Mouse (Mus musculus) brain, embryonic 14.5 days (tissue): ENCODE data around the gene Gm9603.
"Not testable (repeated sequence)": the region's sequence is repeated elsewhere in the genome, so short reads cannot be mapped to it uniquely, and the experiment has no call there.

ENCODE experiments used
- CTCF ChIP-seq: fragments of 200-500 bp; IDR thresholded peaks from 2 replicates; pipeline ENCODE4 v1.5.1; 2012; ENCODE audit warnings: inconsistent platforms, mild to moderate bottlenecking, moderate library complexity, borderline replicate concordance; ENCODE audit not compliant: insufficient read depth, insufficient read length; ENCODE audit errors: extremely low read depth
- POLR2A ChIP-seq: fragments of 200-500 bp; IDR thresholded peaks from 2 replicates; pipeline ENCODE4 v1.6.1; 2012; ENCODE audit warnings: mild to moderate bottlenecking, inconsistent platforms, borderline replicate concordance; ENCODE audit not compliant: poor library complexity, insufficient read depth, insufficient read length, severe bottlenecking; ENCODE audit errors: extremely low read depth

DNA sequence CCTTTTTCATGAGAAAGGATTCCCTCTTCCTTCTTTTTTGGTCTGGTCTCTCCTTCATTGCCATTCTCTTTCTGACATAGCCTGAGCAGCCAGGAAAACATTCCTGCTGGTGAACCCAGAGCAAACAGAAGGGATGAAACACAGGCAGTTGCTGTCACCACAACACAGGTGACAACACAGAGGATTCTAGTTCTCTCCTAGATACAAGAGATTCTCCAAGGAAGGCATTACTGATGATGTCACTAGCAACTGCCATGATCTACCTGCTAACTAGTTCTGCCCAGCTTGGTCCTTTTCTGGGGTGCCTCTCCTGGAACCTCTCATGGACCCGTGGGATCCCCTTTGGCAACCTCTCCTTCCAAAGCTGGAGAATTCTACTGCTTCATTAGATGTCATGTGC is 54.3 kb downstream of the Gm9603 start, which contains the start of gene Gm8265:
- not testable (repeated sequence) for TF ChIP-seq POLR2A, CTCF
